Mouse (Mus musculus) E14TG2a.4 (cell line): ENCODE results near the gene Ttc25.

Experiments used
- H3K27me3 ChIP-seq: 2 replicates; pipeline ENCODE4 v1.6.1; 2014; ENCODE audit warnings: low read length, control low read depth; ENCODE audit not compliant: insufficient read depth
- H3K36me3 ChIP-seq: 2 replicates; pipeline ENCODE4 v1.6.1; 2014; ENCODE audit warnings: low read length, control low read depth; ENCODE audit not compliant: insufficient read depth
- H3K4me1 ChIP-seq: replicated peaks from 2 replicates; pipeline ENCODE4 v1.6.1; 2014; ENCODE audit warnings: low read depth, low read length, control low read depth
- H3K4me3 ChIP-seq: replicated peaks from 2 replicates; pipeline ENCODE4 v1.5.1; 2014; ENCODE audit warnings: mild to moderate bottlenecking, low read length
- H3K9me3 ChIP-seq: 2 replicates; pipeline ENCODE4 v1.6.1; 2014; ENCODE audit warnings: low read length, control low read depth
- CTCF ChIP-seq: conservative IDR thresholded peaks from 2 replicates; pipeline ENCODE4 v1.5.1; 2014; ENCODE audit warnings: low read length
- NANOG ChIP-seq: IDR thresholded peaks from 2 replicates; pipeline ENCODE4 v1.6.1; 2014; ENCODE audit warnings: borderline replicate concordance, low read length, mixed read lengths
- POU5F1 ChIP-seq: IDR thresholded peaks from 2 replicates; pipeline ENCODE4 v1.6.1; 2014; ENCODE audit warnings: low read length, borderline replicate concordance

The Ttc25 gene

DNA sequence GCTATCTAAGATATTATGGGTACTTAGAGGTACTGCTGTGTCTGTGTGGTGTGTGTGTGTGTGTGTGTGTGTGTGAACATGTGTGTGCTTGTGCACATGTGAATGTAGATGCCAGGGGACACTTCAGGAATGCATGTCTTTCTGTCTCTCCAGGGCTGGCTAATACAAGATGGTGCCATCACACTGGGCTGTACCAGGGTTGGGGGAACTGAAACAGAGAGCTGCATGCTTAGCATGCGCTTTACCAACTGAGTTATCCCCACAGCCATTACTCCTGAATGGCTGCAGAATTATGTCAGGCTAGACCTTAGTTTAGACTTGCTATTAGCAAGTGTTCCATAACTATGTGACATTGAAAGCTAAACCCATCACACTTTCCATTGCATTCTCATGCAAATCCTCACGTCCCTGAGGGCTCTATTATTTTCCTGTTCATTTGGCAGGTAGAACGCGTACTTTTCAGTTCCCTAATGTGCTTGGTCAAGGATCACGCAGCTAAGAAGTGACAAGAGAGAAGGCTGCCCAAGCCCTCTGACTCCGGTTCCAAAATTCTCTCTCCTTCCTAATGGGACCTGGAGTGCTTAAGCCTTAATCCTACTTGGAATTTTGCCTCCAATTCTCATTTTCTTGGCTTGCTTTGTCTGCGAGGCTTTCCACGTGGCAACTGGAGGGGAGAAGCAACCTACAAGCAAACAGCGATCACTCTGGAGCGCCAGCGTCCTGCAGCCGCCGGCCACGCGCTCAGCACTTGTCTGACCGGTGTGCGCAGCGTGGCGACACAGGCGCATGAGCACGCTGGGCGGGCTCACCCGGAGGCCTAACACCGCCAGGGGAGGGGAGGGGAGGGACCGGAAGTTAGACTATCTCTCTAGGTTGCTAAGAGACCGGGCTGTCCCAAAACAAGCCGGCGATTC is at the start of gene Ttc25:
Ttc25 (plus strand) TSS at position 776 of the 914 bp plus-strand sequence.
- Histone ChIP-seq H3K9me3 (no peaks in the 10 kb centered on the region), H3K4me1 (peaks cover 62% of the 10 kb centered on the region), H3K27me3 (no peaks in the 10 kb centered on the region), H3K36me3 (no peaks in the 10 kb centered on the region), H3K4me3 (peak within 1 kb of the TSS; percentile 81)
- TF ChIP-seq POU5F1 (peak; percentile 52; the same call in 1 of the 2 replicates), NANOG (no peak)

- H3K4me1 ChIP-seq, result peaks cover 66% of the 10 kb centered on the region
- TF ChIP-seq NANOG (no peak), CTCF (no peak), POU5F1 (no peak)
Observed at GRCm38 (mm10) chr11:100500241-100500640, 45.2 kb upstream of the Ttc25 start.

DNA sequence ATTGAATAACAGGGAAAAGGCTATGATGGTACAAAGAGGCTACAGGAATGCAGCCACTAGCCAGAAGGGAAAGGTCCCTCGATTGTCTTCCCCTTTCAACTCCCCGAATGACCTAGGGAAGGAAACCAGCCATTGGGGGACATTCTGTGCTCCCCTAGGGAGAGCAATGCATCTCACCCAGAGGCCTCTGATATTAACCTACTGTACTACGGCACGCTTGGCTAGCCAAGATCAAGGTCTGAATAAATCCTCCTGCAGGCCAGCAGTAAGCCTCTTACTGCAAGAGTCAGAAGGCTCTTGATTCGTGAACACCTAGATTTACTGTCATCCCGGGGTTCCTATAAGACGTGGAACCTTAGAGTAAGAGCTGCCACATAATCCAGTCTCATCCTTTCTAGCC is 44.8 kb upstream of the Ttc25 start:
- TF ChIP-seq NANOG (no peak), POU5F1 (no peak), CTCF (no peak)
- peaks cover 70% of the 10 kb centered on the region for H3K4me1 ChIP-seq
- H3K36me3 ChIP-seq, result peaks cover 100% of the 10 kb centered on the region
- H3K27me3 ChIP-seq, result no peaks in the 10 kb centered on the region
- H3K4me3 ChIP-seq, result no peak overlapping the region
- peaks cover 9% of the 10 kb centered on the region; the same call in 1 of the 2 replicates for H3K9me3 ChIP-seq

More at GRCm38 (mm10) chr11:100500241-100500640, 45.2 kb upstream of the Ttc25 start:
- Histone ChIP-seq H3K36me3 (peaks cover 100% of the 10 kb centered on the region), H3K9me3 (peaks cover 10% of the 10 kb centered on the region; the same call in 1 of the 2 replicates), H3K27me3 (no peaks in the 10 kb centered on the region), H3K4me3 (no peak overlapping the region)

- Histone ChIP-seq H3K36me3 (peaks cover 100% of the 10 kb centered on the region), H3K9me3 (peaks cover 2% of the 10 kb centered on the region; the same call in 1 of the 2 replicates), H3K4me1 (peaks cover 74% of the 10 kb centered on the region), H3K27me3 (no peaks in the 10 kb centered on the region), H3K4me3 (no peak overlapping the region)
- TF ChIP-seq NANOG (no peak), POU5F1 (no peak), CTCF (no peak)
Observed at GRCm38 (mm10) chr11:100501321-100501720, 44.1 kb upstream of the Ttc25 start.

DNA sequence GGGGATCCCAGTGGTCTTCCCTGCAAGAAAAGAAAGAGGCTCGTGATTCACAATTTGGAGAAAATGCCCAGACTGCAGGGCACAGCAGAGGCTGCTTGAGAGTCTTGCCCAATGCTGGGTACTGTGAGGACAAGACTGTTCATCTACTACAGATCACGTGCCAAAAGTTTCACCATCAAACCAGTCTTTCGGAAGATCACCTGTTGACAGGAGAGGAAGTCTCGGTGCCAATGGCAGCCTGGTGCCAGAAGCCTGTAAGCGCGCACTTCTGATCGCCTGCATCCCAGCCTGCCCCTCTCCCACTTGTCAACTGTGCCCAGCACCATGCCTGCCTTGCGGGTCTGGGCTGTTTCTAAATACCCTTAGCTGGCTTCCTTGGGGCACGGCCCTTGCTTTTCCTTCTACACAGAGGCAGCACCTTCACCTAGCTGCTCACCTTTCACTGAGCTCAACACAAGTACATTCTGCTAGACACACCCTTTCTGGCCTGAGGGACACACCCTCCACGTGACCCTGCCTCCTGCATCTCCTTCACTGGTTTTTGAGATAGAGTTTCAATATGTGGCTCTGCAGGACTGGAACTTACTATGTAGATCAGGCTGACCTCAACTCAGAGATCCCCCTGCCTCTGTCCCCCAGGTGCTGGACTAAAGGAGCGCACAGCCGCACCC is 40.3 kb upstream of the Ttc25 start:
- Histone ChIP-seq H3K4me3 (no peak overlapping the region), H3K36me3 (peaks cover 100% of the 10 kb centered on the region), H3K9me3 (no peaks in the 10 kb centered on the region), H3K27me3 (no peaks in the 10 kb centered on the region), H3K4me1 (peaks cover 66% of the 10 kb centered on the region)
- no peak for TF ChIP-seq POU5F1
- no peak for TF ChIP-seq CTCF
- TF ChIP-seq NANOG, result no peak

- peaks cover 57% of the 10 kb centered on the region for H3K4me1 ChIP-seq
- H3K36me3 ChIP-seq, result peaks cover 100% of the 10 kb centered on the region
- no peaks in the 10 kb centered on the region for H3K27me3 ChIP-seq
- H3K9me3 ChIP-seq, result no peaks in the 10 kb centered on the region
- H3K4me3 ChIP-seq, result no peak overlapping the region
- no peak for TF ChIP-seq NANOG
- no peak for TF ChIP-seq POU5F1
- no peak for TF ChIP-seq CTCF
Observed at GRCm38 (mm10) chr11:100505997-100506396, 39.4 kb upstream of the Ttc25 start.

- Histone ChIP-seq H3K4me1 (peaks cover 22% of the 10 kb centered on the region), H3K36me3 (peaks cover 100% of the 10 kb centered on the region), H3K27me3 (no peaks in the 10 kb centered on the region), H3K4me3 (no peak overlapping the region), H3K9me3 (no peaks in the 10 kb centered on the region)
- TF ChIP-seq NANOG (no peak), POU5F1 (no peak), CTCF (peak; percentile 21; the same call in 1 of the 2 replicates)
Observed at GRCm38 (mm10) chr11:100510556-100510955, 34.9 kb upstream of the Ttc25 start.

DNA sequence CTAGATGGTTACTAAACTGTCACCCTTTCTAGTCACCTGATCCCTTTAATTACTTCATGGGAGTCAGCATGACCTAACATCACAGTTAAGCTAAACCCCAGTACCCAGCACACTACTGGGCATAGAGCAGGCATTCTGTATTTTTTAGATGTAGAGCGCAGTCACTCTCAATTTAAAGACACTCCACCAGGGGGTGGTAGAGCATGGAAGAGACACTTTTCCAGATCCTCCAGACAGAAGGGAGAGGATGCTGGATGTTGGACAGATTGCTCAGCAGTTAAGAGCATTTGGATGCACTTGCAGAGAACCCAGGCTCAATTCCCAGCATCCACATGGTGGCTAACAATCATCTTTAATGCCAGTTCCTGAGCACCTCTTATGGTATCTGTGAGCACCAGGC is 33.0 kb upstream of the Ttc25 start:
- no peaks in the 10 kb centered on the region for H3K27me3 ChIP-seq
- peaks cover 100% of the 10 kb centered on the region for H3K36me3 ChIP-seq
- H3K9me3 ChIP-seq, result no peaks in the 10 kb centered on the region
- peaks cover 26% of the 10 kb centered on the region for H3K4me1 ChIP-seq
- no peak overlapping the region for H3K4me3 ChIP-seq
- TF ChIP-seq NANOG (no peak), CTCF (peak; percentile 58)
